Mouse (Mus musculus) neural tube, embryonic 14.5 days (tissue): Measurements from ENCODE around the gene Gm21103. TPM values are rescaled to one million over a fixed set of nuclear protein-coding genes. Genes with fewer than 3 reads are reported as not detected.
"Not testable (repeated sequence)": the region's sequence is repeated elsewhere in the genome, so short reads cannot be mapped to it uniquely, and the experiment has no call there.

Experiments used
- ATAC-seq: fragments of 200-750 bp; cut with Nextera tagmentation; 2 replicates; pipeline ENCODE4 v1.8.0; 2017; ENCODE audit warnings: low read depth, mild to moderate bottlenecking, moderate TSS enrichment, moderate library complexity
- H3K27ac ChIP-seq: fragments of 300-500 bp; sonication (generic); 2 replicates; pipeline ENCODE4 v1.5.1; 2014; ENCODE audit warnings: low read depth, mild to moderate bottlenecking, control low read depth, low read length, moderate library complexity, mixed read lengths
- H3K27me3 ChIP-seq: fragments of 300-500 bp; sonication (generic); 2 replicates; pipeline ENCODE4 v1.6.1; 2014; ENCODE audit warnings: low read length; ENCODE audit not compliant: control insufficient read depth, insufficient read depth
- H3K36me3 ChIP-seq: fragments of 300-500 bp; sonication (generic); 2 replicates; pipeline ENCODE4 v1.6.1; 2014; ENCODE audit warnings: low read length, mixed read lengths; ENCODE audit not compliant: control insufficient read depth, insufficient read depth
- H3K4me1 ChIP-seq: fragments of 300-500 bp; sonication (generic); 2 replicates; pipeline ENCODE4 v1.6.1; 2014; ENCODE audit warnings: low read length; ENCODE audit not compliant: control insufficient read depth, insufficient read depth
- H3K4me2 ChIP-seq: fragments of 300-500 bp; sonication (generic); 2 replicates; pipeline ENCODE4 v1.6.1; 2014; ENCODE audit warnings: mild to moderate bottlenecking, low read depth, low read length, control low read depth
- H3K4me3 ChIP-seq: fragments of 300-500 bp; sonication (generic); 2 replicates; pipeline ENCODE4 v1.5.1; 2014; ENCODE audit warnings: low read depth, low read length, control low read depth, mixed read lengths
- H3K9ac ChIP-seq: fragments of 300-500 bp; sonication (generic); replicated peaks from 2 replicates; pipeline ENCODE4 v1.6.1; 2014; ENCODE audit warnings: low read depth, mild to moderate bottlenecking, control low read depth, low read length, mixed read lengths
- H3K9me3 ChIP-seq: fragments of 300-500 bp; sonication (generic); 2 replicates; pipeline ENCODE4 v1.6.1; 2016; ENCODE audit warnings: low read length; ENCODE audit not compliant: control insufficient read depth
- WGBS: fragments of 180-500 bp; shearing (Covaris S2); extraction: QIAGEN DNeasy Blood & Tissue Kit; methylation state at CpG from one replicate; pipeline ENCODE4 v1.1.7; 2014; 5-methylcytosine and 5-hydroxymethylcytosine counted together
- polyA plus RNA-seq: library from polyadenylated mRNA; unstranded; fragments of >200 nt; fragmentation: Nextera tagmentation; extraction: Ambion mirVana; gene quantifications from 2 replicates; pipeline ENCODE4 v1.2.1, GENCODE M21; 2014

Gene Gm21103
- polyA plus RNA-seq: not detected in 2 replicates

DNA sequence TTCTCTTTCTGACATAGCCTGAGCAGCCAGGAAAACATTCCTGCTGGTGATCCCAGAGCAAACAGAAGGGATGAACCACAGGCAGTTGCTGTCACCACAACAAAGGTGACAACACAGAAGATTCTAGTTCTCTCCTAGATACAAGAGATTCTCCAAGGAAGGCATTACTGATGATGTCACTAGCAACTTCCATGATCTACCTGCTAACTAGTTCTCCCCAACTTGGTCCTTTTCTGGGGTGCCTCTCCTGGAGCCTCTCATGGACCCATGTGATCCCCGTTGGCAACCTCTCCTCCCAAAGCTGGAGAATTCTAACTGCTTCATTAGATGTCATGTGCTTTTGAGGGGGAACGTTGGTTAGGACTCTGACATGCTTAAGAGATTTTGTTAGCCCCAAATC lies at the start of gene Gm21103:
Gene Gm21103 (minus strand): TSS at position 101 of the 400 bp plus-strand sequence.
- WGBS: 93% methylated on average over 2 of the region's 2 CpGs
- not testable (repeated sequence) for H3K9ac ChIP-seq, H3K27me3 ChIP-seq, H3K4me3 ChIP-seq, H3K36me3 ChIP-seq, H3K4me2 ChIP-seq, ATAC-seq, H3K27ac ChIP-seq, H3K9me3 ChIP-seq, H3K4me1 ChIP-seq

- H3K4me2 ChIP-seq, ATAC-seq, H3K9ac ChIP-seq, H3K27me3 ChIP-seq, H3K36me3 ChIP-seq, H3K4me3 ChIP-seq, H3K27ac ChIP-seq, H3K9me3 ChIP-seq, H3K4me1 ChIP-seq: not testable (repeated sequence)
- WGBS: no CpG with 5 or more reads among the region's 10 CpGs
These were observed 38.9 kb upstream of the Gm21103 start, which contains the start of gene Gm3618 for GRCm38 (mm10) chr14:6343578-6343977. Gm3618 (minus strand) TSS chr14:6343678.

GRCm38 (mm10) chr14:6286931-6287715 lies 17.5 kb downstream of the Gm21103 start, which contains the start of gene Gm3411:
Gm3411 (minus strand) TSS chr14:6287250.
- H3K4me3 ChIP-seq: peak within 1 kb of the TSS; percentile 46
- not testable (repeated sequence) for H3K36me3 ChIP-seq, H3K27ac ChIP-seq, H3K4me1 ChIP-seq, H3K9me3 ChIP-seq, H3K27me3 ChIP-seq, ATAC-seq
- WGBS: 3% methylated on average over 49 of the region's 57 CpGs
- peak within 1 kb of the TSS; percentile 51 for H3K9ac ChIP-seq
- peak within 1 kb of the TSS; percentile 53 for H3K4me2 ChIP-seq

Other genes with a start within 250 kb of the Gm21103 start
- gene Gm6337, start 246.6 kb downstream of the Gm21103 start, polyA plus RNA-seq: not detected in 2 replicates
- gene Gm8206, start 210.9 kb downstream of the Gm21103 start, polyA plus RNA-seq: 4.9 and 8.7 TPM in 2 replicates
- gene Gm3468, start 196.2 kb downstream of the Gm21103 start, polyA plus RNA-seq: 6.5 and 7.2 TPM in 2 replicates
- gene Gm3476, start 179.0 kb downstream of the Gm21103 start, polyA plus RNA-seq: not detected in 2 replicates
- not detected in 2 replicates for gene Gm21560, start 85.6 kb downstream of the Gm21103 start, polyA plus RNA-seq
- 7.2 and 12.4 TPM in 2 replicates for gene Gm3411, start 17.6 kb downstream of the Gm21103 start, polyA plus RNA-seq
- gene Gm3618, start 38.8 kb upstream of the Gm21103 start, polyA plus RNA-seq: not detected in 2 replicates
- not detected in 2 replicates for gene Gm16440, start 85.5 kb upstream of the Gm21103 start, polyA plus RNA-seq
- gene Gm3591, start 107.6 kb upstream of the Gm21103 start, polyA plus RNA-seq: 6.6 and 8.6 TPM in 2 replicates
- gene Gm3594, start 139.8 kb upstream of the Gm21103 start, polyA plus RNA-seq: not detected in 2 replicates
- gene Gm8356, start 232.4 kb upstream of the Gm21103 start, polyA plus RNA-seq: not detected in 2 replicates